Mouse (Mus musculus): ENCODE results near the gene Fndc3b. TPM values are rescaled to one million over a fixed set of nuclear protein-coding genes. Genes with fewer than 3 reads are reported as not detected.

The Fndc3b gene
- total and polyA plus RNA-seq, 2 experiments from 2014 or later: 16.4 to 57.1 TPM

GRCm38 (mm10) chr3:27673660-27674059, 37.4 kb downstream of the Fndc3b start:
- TF ChIP-seq EP300 (IDR thresholded peaks at IDR 0.05; ENCODE audit: low read depth) (no peak), CTCF (IDR thresholded peaks at IDR 0.05; ENCODE audit: low read depth) (no peak)
- Histone ChIP-seq H3K27me3 (ENCODE audit: control insufficient read depth, insufficient read depth, low read length) (no peaks in the 10 kb centered on the region), H3K27ac (ENCODE audit: low read depth) (no peak overlapping the region; the same call in 1 of the 2 replicates), H3K9ac (replicated peaks; ENCODE audit: low read depth, low read length) (no peak overlapping the region), H3K36me3 (replicated peaks; ENCODE audit: control insufficient read depth, insufficient read depth, low read length) (no peaks in the 10 kb centered on the region), H3K4me3 (ENCODE audit: low read depth, low read length) (no peak overlapping the region), H3K9me3 (replicated peaks; ENCODE audit: control insufficient read depth, low read length) (no peaks in the 10 kb centered on the region), H3K4me1 (ENCODE audit: control insufficient read depth, insufficient read depth) (peaks cover 47% of the 10 kb centered on the region), H3K4me2 (ENCODE audit: low read depth, low read length) (no peak overlapping the region)
- WGBS: 21% methylated on average over 7 of the region's 7 CpGs
- DNase-seq (ENCODE audit: low spot score) (no peak), ATAC-seq (ENCODE audit: insufficient read depth, low read depth) (no peak)

GRCm38 (mm10) chr3:27670416-27670815, 40.7 kb downstream of the Fndc3b start:
- Histone ChIP-seq H3K9me3 (replicated peaks; ENCODE audit: control insufficient read depth, low read length) (no peaks in the 10 kb centered on the region), H3K27me3 (ENCODE audit: control insufficient read depth, insufficient read depth, low read length) (no peaks in the 10 kb centered on the region), H3K36me3 (replicated peaks; ENCODE audit: control insufficient read depth, insufficient read depth, low read length) (no peaks in the 10 kb centered on the region), H3K4me3 (ENCODE audit: low read depth, low read length) (no peak overlapping the region), H3K27ac (ENCODE audit: low read depth) (peak overlapping the region; percentile 84), H3K4me1 (ENCODE audit: control insufficient read depth, insufficient read depth) (peaks cover 57% of the 10 kb centered on the region), H3K9ac (replicated peaks; ENCODE audit: low read depth, low read length) (peak overlapping the region; percentile 24; the same call in 1 of the 2 replicates), H3K4me2 (ENCODE audit: low read depth, low read length) (peak overlapping the region; percentile 21)
- ATAC-seq (ENCODE audit: insufficient read depth, low read depth) (peak; percentile 45; the same call in 1 of the 2 replicates), DNase-seq (ENCODE audit: low spot score) (no peak)
- TF ChIP-seq EP300 (IDR thresholded peaks at IDR 0.05; ENCODE audit: low read depth) (peak; percentile 25; the same call in 1 of the 2 replicates), CTCF (IDR thresholded peaks at IDR 0.05; ENCODE audit: low read depth) (no peak)
- WGBS: 21% methylated on average over 12 of the region's 12 CpGs

- Histone ChIP-seq H3K9ac (replicated peaks; ENCODE audit: low read depth, low read length) (no peak overlapping the region), H3K9me3 (replicated peaks; ENCODE audit: control insufficient read depth, low read length) (no peaks in the 10 kb centered on the region), H3K4me1 (ENCODE audit: control insufficient read depth, insufficient read depth) (peaks cover 63% of the 10 kb centered on the region), H3K36me3 (replicated peaks; ENCODE audit: control insufficient read depth, insufficient read depth, low read length) (no peaks in the 10 kb centered on the region), H3K27me3 (ENCODE audit: control insufficient read depth, insufficient read depth, low read length) (no peaks in the 10 kb centered on the region), H3K4me3 (ENCODE audit: low read depth, low read length) (no peak overlapping the region), H3K27ac (ENCODE audit: low read depth) (0 out of 2 replicates have a peak overlapping the region, but pooled peaks have one; percentile 2), H3K4me2 (ENCODE audit: low read depth, low read length) (no peak overlapping the region)
- TF ChIP-seq CTCF (IDR thresholded peaks at IDR 0.05; ENCODE audit: low read depth) (no peak), EP300 (IDR thresholded peaks at IDR 0.05; ENCODE audit: low read depth) (no peak)
- DNase-seq (ENCODE audit: low spot score): no peak
- ATAC-seq (ENCODE audit: insufficient read depth, low read depth): no peak
- WGBS: 68% methylated on average over 4 of the region's 4 CpGs
These were observed 43.8 kb downstream of the Fndc3b start for GRCm38 (mm10) chr3:27667280-27667679.

- WGBS: 15% methylated on average over 1 of the region's 1 CpGs
- TF ChIP-seq CTCF (IDR thresholded peaks at IDR 0.05; ENCODE audit: low read depth): no peak
- TF ChIP-seq EP300 (IDR thresholded peaks at IDR 0.05; ENCODE audit: low read depth): no peak
- H3K9me3 ChIP-seq (replicated peaks; ENCODE audit: control insufficient read depth, low read length): no peaks in the 10 kb centered on the region
- ATAC-seq (ENCODE audit: insufficient read depth, low read depth): no peak
- no peak overlapping the region for H3K4me3 ChIP-seq (ENCODE audit: low read depth, low read length)
- peaks cover 57% of the 10 kb centered on the region for H3K4me1 ChIP-seq (ENCODE audit: control insufficient read depth, insufficient read depth)
- H3K36me3 ChIP-seq (replicated peaks; ENCODE audit: control insufficient read depth, insufficient read depth, low read length): no peaks in the 10 kb centered on the region
- H3K4me2 ChIP-seq (ENCODE audit: low read depth, low read length): no peak overlapping the region; the same call in 1 of the 2 replicates
- no peak for DNase-seq (ENCODE audit: low spot score)
- peak overlapping the region; percentile 34; the same call in 1 of the 2 replicates for H3K27ac ChIP-seq (ENCODE audit: low read depth)
- no peak overlapping the region for H3K9ac ChIP-seq (replicated peaks; ENCODE audit: low read depth, low read length)
- H3K27me3 ChIP-seq (ENCODE audit: control insufficient read depth, insufficient read depth, low read length): no peaks in the 10 kb centered on the region
These were observed 45.8 kb downstream of the Fndc3b start for GRCm38 (mm10) chr3:27665338-27665737.

GRCm38 (mm10) chr3:27663221-27663620, 47.9 kb downstream of the Fndc3b start:
- TF ChIP-seq EP300 (IDR thresholded peaks at IDR 0.05; ENCODE audit: low read depth): no peak
- no peak for TF ChIP-seq CTCF (IDR thresholded peaks at IDR 0.05; ENCODE audit: low read depth)
- Histone ChIP-seq H3K4me3 (ENCODE audit: low read depth, low read length) (no peak overlapping the region), H3K9ac (replicated peaks; ENCODE audit: low read depth, low read length) (no peak overlapping the region), H3K4me1 (ENCODE audit: control insufficient read depth, insufficient read depth) (peaks cover 51% of the 10 kb centered on the region), H3K36me3 (replicated peaks; ENCODE audit: control insufficient read depth, insufficient read depth, low read length) (no peaks in the 10 kb centered on the region), H3K9me3 (replicated peaks; ENCODE audit: control insufficient read depth, low read length) (no peaks in the 10 kb centered on the region), H3K27me3 (ENCODE audit: control insufficient read depth, insufficient read depth, low read length) (no peaks in the 10 kb centered on the region), H3K4me2 (ENCODE audit: low read depth, low read length) (no peak overlapping the region), H3K27ac (ENCODE audit: low read depth) (peak overlapping the region; percentile 40)
- 37% methylated on average over 5 of the region's 5 CpGs for WGBS
- ATAC-seq (ENCODE audit: insufficient read depth, low read depth) (no peak), DNase-seq (ENCODE audit: low spot score) (no peak)

GRCm38 (mm10) chr3:27658198-27658763, 52.8 kb downstream of the Fndc3b start:
- no peak for ATAC-seq (ENCODE audit: insufficient read depth, low read depth)
- peaks cover 73% of the 10 kb centered on the region for H3K4me1 ChIP-seq (ENCODE audit: control insufficient read depth, insufficient read depth)

More at GRCm38 (mm10) chr3:27658198-27658763, 52.8 kb downstream of the Fndc3b start:
- Histone ChIP-seq H3K9me3 (replicated peaks; ENCODE audit: control insufficient read depth, low read length) (no peaks in the 10 kb centered on the region), H3K4me3 (ENCODE audit: low read depth, low read length) (no peak overlapping the region), H3K27me3 (ENCODE audit: control insufficient read depth, insufficient read depth, low read length) (no peaks in the 10 kb centered on the region), H3K4me2 (ENCODE audit: low read depth, low read length) (no peak overlapping the region), H3K27ac (ENCODE audit: low read depth) (peak overlapping the region; percentile 19; the same call in 1 of the 2 replicates), H3K9ac (replicated peaks; ENCODE audit: low read depth, low read length) (no peak overlapping the region), H3K36me3 (replicated peaks; ENCODE audit: control insufficient read depth, insufficient read depth, low read length) (no peaks in the 10 kb centered on the region)
- no peak for DNase-seq (ENCODE audit: low spot score)
- WGBS: 72% methylated on average over 4 of the region's 4 CpGs
- TF ChIP-seq EP300 (IDR thresholded peaks at IDR 0.05; ENCODE audit: low read depth) (no peak), CTCF (IDR thresholded peaks at IDR 0.05; ENCODE audit: low read depth) (no peak)
